Mouse (Mus musculus): ENCODE results near the gene Olfr543.
"Not testable (repeated sequence)": the region's sequence is repeated elsewhere in the genome, so short reads cannot be mapped to it uniquely, and the experiment has no call there.

GRCm38 (mm10) chr7:102494416-102494815, 12.9 kb upstream of the Olfr543 start:
- not testable (repeated sequence) for TF ChIP-seq CTCF (IDR thresholded peaks at IDR 0.05; ENCODE audit: insufficient read depth, low read length); POLR2A (IDR thresholded peaks at IDR 0.05; ENCODE audit: borderline replicate concordance, extremely low read depth, low read depth, low read length)

Data from lung, adult 2 months (tissue).